Mouse (Mus musculus) cerebellum, adult 8-10 months (tissue): ENCODE measurements at regions not wholly inside any gene's neighbourhood (a gene's known extent, or its start where the extent isn't known, plus 50 kb on each side); places are given as distances from the start of the nearest gene placed in this dataset.
"Not testable (repeated sequence)": the region's sequence is repeated elsewhere in the genome, so short reads cannot be mapped to it uniquely, and the experiment has no call there.

ENCODE experiments used
- DNase-seq: peaks from one replicate; pipeline ENCODE4 v3.0.0; 2022

DNA sequence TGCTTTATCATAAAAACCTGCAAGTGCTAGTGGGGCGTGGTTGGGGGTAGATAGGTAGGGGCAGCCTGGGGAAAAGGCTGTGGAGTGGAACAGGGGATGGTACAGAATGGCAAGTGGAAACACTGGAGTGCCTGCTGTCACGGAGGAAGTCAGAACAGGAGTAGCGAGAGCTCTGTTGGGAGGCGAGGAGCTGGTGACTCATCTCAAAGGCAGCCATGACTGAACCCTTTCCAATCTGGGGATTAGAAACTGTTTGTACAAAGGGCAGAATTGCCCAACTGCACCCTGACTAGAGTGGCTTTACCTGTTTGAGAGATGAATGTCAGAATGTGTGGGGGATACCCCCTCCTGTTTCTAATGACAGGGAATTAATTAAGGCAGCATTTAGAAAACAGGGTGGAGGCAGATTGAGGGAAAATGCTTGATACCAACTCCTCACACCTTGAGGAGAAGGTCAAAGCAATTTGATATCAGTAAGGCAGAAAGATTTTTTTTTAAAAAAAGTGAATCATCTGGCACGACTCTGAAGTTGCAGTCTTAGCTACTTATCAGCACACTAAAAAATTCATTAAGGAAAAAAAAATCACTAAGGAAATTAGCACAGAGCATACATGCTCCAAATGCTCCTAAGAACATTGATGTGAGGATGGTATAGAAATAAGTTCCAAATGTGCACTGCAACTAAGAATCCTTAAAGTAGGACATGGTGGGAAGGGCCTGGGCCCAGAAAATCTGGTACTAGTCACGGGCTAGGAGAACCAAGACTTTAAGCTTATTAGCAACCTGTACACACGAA lies 54.7 kb upstream of the Usp25 start:
- no peak for DNase-seq

DNA sequence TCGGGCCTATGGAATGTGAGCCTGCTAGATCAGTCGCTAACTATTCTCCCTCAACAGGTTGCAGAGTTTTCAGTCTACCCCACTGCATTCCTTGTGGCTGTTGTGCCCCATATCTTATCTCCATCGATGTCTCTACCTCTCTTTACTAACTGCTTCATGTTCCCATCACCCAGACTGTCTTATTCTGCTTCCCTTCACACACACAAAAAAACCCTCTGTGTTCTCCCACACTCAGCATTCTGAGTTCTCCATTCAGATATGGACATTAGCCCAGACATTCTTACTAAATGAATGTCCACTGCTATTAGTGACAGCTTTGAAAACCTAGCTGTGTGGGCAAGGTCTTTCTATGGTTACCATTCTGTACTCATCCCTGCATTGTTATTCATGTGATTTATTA lies 56.0 kb upstream of the Usp25 start:
- DNase-seq: no peak

DNA sequence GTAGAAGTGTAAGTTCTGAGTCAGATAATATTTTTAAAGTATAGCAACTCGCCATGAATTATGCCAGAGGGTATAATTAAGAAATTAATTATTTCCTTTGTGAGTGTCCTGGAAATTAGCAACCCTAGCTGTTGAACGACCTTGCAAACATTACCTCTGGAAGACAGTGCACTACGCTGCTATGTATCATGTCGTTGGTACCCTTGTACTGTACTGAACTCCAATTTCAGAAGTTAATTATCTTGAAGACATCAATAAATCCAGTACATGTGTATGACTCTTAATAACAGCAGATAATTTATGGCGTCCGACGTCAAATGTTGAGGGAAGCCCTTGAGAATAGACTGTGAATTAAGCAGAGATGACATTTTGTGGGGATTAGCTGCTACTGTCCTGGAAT lies 56.4 kb upstream of the Usp25 start:
- no peak for DNase-seq

DNA sequence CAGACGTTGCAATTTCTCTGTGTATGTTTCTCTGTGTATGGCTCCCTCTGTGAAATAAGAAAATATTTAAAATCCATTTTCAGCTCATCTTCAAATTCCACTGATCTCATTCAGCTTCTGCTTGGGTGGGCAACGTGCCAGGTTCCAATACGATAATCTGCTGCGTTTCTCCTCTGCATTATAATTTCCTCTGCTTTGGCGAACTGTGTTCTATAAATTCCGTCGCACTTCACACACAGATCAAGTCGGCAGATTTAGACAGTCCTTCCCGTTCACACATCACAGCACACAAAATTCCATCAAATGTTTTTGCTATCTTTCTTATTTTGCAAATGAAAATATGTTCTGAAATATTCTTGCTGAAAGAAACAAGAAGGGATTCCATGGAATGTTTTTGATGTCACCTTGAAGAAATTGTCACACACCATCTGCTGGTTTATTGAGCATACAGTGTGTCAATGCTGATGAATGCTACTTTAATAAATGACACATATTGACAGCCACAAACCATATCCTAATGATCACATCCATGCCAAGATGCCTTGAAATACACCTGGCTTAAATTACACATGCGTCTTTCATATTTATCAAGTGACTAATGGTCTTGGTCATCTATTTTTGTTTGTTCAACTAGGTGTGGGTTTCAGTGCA lies 62.5 kb upstream of the Usp25 start:
- DNase-seq: no peak

DNA sequence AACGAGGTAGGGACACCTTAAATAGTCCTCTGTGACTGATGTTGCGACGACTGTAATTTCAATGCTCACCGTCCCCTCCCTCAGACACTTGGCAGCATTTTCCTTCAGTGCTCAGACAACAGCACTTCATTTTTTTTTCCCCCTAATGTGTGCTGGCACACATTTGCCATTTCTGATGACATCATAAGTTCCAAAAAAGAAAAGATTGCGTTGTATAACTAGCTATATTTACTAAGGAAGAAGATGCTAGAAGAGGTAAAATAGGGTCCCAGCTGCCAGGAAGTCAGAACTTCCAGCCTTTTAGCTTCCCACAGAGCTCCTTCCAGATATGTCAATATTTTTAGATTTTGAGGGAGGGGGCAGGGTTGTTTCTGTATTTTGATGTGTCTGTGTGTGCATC lies 66.5 kb upstream of the Usp25 start:
- no peak for DNase-seq

DNA sequence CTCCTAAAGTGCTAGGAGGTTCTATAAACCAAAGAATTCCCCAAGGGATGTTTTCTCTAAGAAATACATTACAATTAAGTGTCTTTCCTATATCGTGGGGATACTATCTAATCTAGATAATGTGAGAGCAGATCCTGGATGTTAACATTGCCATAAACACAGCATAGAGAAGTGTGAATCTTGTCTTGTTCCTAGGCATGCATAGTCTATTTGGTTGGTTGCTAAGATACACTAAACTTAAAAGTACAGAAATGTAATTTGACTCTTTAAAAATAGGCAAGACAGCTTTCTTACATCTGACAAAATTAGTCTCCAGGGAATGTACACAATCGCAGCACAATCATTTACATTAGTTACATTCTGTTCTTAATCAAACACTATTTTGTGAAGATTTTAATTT lies 75.4 kb upstream of the Usp25 start:
- no peak for DNase-seq

DNA sequence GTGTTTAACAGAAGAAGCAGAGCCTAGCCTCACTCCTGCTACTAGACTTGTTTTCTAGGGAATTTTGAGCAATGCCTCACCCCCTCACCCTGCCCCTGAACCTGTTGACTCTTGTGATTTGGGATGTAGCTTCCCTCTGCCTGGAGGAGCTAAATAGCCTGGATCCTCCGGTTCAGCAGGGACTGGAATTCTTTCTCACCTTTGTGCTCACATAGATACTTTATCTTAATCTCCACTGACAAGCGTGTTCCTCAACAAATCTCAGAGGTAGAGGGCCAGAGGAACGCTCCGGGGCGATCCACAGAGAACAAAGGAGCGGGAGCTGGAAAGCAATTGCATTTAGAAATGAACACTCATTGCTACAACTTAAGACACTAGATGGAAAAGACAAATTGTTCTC lies 85.6 kb upstream of the Usp25 start:
- DNase-seq: no peak

- DNase-seq: not testable (repeated sequence)
Measured at GRCm38 (mm10) chr16:76920137-76920536, 93.4 kb upstream of the Usp25 start.

GRCm38 (mm10) chr16:76918598-76918997 lies 94.9 kb upstream of the Usp25 start:
- DNase-seq: no peak

- DNase-seq: no peak
Measured at GRCm38 (mm10) chr16:76914311-76914710, 99.2 kb upstream of the Usp25 start.

GRCm38 (mm10) chr16:76905205-76905996 lies 108.1 kb upstream of the Usp25 start:
- no peak for DNase-seq

- peak; percentile 29 for DNase-seq
Measured at GRCm38 (mm10) chr16:76899083-76899482, 114.4 kb upstream of the Usp25 start.

GRCm38 (mm10) chr16:76896305-76896704 lies 117.2 kb upstream of the Usp25 start:
- DNase-seq: no peak

- no peak for DNase-seq
Measured at GRCm38 (mm10) chr16:76895781-76896180, 117.7 kb upstream of the Usp25 start.

GRCm38 (mm10) chr16:76878576-76878975 lies 134.9 kb upstream of the Usp25 start:
- DNase-seq: no peak

- no peak for DNase-seq
Measured at GRCm38 (mm10) chr16:76875397-76876018, 138.0 kb upstream of the Usp25 start.

DNA sequence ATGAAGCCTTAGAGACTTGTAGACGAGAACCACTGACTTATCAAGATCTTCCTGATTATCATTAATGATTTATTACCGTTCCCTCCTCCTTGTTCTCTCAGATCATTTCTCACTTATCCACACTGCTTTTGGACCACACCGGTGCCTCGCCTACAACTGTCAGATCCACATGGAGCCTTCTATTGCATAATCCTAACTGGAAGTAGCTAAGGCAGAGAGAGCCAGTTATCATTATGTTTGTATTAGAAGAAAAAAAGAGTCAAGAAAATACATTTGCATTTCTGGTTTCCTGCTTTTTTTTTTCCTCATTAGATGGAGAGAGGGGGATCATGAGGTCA lies 147.1 kb upstream of the Usp25 start:
- DNase-seq: no peak

DNA sequence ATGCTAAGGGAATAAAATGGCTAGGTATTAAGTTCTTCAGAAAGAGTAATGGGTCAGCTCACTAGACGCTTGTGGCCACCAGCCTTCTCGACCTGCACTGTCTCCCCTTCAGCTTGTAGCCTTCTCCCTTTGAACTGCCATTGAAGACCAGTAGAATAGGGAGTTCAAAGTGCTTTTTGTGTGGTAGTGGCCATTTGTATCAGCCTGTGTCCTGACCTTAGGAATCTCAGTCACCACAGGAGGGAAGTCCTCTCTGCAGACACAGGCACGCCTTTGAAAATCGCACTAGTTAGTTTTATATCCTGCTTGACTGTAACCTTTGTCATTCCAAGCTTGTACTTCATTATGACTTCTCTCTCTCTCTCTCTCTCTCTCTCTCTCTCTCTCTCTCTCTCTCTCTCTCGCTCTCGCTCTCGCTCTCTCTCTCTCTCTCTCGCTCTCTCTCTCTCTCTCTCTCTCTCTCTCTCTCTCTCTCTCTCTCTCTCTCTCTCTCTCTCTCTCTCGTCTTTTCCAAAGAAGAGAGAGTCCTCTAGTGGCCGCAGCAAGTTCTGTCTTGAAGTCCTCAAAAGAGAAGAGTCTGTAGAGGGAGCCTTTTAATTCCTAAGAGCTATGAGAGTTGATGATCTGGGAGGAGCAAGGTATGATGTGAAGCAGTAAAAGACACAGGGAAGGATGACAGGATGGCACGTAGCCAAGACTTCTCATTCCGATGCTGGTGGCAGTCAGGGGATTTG lies 147.6 kb upstream of the Usp25 start:
- peak; percentile 19 for DNase-seq

GRCm38 (mm10) chr16:76864392-76864791 lies 149.1 kb upstream of the Usp25 start:
- no peak for DNase-seq

DNA sequence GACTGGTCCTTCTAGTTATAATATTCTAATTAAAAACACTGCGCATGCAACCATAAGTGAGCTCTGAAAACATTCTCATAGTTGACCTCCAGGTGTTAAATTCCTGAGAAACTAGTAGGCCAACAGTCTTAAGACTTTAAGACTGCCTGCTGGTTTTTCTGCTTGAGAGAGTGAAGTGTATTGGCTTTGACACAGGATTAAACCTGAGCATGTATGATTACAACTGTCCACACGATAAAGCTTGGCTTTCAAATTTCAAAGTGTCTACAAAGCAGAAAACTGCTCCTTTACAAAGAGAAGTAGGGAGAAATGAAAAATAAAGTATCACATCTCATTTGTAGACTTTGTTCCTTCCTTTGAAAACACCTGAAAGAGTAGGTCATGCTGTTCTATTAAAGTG lies 157.7 kb upstream of the Usp25 start:
- DNase-seq: no peak

- DNase-seq: no peak
Measured at GRCm38 (mm10) chr16:76851396-76851795, 162.1 kb upstream of the Usp25 start.

DNA sequence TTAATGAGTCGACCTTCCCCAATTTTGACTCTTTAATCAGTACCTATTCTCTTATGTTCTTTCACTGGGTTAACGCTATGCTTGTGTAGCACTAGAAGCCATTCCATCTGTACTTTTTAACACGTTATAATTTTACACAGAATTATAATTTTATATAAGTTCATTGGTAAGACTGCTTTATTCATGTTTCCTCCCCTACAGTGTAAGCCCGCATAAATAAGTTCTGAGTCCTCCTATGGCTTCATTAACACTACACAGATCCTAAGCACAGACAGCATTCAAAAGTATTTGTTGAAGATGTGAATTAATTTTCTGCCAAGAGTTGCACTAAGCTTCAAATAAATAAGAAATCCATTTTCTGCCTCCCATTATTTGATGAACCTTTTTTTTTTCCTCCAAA lies 176.1 kb upstream of the Usp25 start:
- DNase-seq: no peak

- no peak for DNase-seq
Measured at GRCm38 (mm10) chr16:76830371-76830770, 183.1 kb upstream of the Usp25 start.
